Mouse (Mus musculus): ENCODE measurements at regions not wholly inside any gene's neighbourhood (a gene's known extent, or its start where the extent isn't known, plus 50 kb on each side); places are given as distances from the start of the nearest gene placed in this dataset.

DNA sequence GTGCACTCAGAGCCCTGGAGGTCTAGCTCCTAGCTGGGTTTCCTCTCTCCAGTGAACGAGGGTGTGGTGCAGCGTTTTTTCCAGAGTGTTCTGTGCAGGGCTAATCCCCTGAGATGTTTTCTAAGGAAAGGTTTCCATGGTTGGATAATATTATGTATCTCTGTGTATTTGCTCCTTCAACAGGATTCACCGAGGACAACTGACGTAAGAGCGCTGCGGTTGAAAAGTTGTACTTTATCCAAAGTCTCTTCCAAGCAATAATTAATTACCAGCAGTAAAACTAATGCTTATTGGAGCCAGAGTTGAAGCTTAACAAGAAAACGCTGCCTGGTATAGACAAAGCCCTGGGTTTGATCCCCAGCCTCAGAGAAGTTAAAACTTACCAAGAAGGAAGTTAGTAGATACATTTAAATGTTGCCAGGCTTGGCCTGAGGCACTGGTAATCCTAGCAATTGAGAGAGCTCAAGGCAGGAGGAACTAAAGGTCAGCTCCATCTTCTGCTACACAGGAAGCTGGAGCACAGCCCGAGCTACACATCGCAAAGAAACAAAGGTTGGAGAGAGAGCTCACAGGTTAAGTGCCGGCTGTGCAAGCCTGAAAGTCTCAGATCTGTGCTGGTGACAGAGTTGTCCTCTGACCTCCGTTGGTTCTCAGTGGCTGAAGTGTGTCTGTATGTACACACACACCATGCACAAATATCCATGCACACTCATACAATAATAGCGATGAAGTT, 51.2 kb upstream of the Rap1b start:
- DNase-seq: no peak

DNA sequence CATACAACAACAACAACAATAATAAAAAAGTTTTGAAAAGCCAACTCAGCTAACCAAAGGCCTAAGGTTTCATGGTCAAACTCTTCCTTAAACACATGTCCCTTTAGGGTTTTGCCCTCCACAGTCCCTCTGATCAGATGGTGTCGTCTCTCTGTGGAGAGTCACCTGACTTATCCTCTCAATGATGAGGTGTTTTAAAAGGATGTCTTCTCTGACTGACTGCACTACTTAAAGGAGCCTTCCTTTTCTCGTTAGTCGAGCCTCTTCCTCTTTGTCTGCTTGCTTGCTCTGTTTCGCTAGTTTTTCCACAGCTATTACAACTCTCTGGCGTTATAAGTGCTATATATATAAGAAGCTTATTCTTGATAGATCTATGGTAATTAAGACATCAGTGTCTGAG, 51.9 kb upstream of the Rap1b start:
- no peak for DNase-seq

DNA sequence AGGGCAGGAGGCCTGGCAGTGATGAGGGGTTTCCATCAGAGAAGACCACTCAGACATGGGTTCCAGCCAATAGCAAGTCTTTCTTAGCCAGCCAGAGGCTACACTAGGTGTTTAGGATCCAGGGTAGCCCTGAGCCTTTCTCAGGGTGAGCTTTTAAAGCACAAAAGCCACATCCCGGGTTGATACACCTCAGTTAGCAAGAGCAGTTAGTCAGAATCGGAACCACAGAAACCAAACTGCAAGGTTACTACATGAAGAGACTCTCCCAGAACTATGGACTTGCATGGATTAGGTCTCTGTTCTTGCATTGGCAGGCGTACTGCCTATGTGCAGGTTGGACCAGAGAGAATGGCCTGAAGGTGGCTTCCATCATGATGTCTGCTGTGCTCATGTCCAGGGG, 52.6 kb upstream of the Rap1b start:
- DNase-seq: no peak

DNA sequence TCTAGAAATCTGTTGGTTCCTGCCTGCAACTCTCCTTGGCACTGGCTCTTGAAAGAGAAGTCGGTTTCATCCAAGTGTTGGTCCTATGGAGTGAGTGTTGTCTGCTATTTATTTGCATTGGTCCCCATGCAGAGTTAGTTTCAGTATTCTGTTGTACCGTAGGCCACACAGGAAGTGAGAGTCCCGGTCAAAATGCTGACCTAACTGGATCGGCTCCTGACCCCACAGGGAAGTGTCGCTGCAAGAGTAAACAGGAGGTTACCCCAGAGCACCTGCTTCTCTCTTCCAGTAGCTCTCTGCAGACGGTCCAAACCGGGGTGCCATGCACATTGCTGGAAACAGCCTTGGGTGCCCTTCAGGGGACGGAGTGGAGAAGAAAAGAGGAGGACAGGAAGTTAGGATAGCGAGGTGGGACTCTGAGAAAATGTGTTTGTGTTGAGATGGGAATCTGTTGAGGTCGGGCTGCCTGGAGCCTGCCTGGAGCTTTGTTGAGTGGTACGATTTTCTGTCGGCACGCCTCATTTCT, 53.6 kb upstream of the Rap1b start:
- DNase-seq: no peak

- DNase-seq: peak; percentile 48
These were observed 59.9 kb upstream of the Rap1b start for GRCm38 (mm10) chr10:117905666-117906266.

DNA sequence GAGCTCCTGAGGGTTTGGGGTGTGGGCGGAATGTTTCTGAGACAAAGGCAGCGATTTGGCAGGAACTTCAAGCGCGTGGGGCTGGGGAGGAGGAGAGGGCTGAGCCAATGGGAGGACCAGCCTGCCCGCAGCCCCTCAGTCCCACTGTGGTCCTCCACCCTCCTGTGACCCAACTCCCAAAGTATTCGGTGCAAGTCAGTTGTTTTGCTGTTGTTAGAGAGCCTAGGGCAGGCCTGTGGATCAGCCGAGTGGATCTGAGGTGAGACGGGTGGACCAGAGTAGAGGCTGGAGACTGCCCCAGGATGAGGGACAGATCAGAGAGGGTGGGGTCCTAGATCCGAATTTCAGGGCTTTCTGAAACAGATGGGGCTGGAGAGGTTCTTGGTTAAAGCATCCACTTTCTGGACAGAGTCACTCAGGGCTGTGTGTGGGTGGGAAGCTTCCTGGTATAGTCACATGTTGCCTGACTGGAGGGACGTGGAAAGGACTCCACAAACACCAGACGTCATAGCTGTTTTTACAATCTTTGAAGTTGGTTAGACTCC, 60.5 kb upstream of the Rap1b start:
- peak; percentile 71 for DNase-seq

GRCm38 (mm10) chr10:117908079-117908675, 62.3 kb upstream of the Rap1b start:
- no peak for DNase-seq

DNA sequence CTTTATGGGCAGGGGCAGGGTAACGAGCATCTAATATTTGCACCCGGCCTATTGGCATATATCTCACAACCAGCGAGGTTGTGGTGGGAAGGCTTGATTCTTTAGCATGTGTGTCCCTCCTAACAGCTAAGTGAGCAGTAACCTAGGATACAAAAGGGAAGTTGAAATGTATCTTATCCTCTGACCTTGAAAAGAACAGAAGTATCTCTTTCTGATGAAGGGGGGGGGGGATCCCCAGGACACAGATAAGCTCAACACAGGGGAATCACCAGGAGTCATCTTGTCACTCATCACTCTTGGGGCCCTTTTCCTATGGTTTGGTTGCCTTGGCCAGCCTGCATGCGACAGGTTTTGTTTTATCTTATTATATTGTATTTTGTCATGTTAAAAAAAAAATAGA, 63.3 kb upstream of the Rap1b start:
- DNase-seq: no peak

DNA sequence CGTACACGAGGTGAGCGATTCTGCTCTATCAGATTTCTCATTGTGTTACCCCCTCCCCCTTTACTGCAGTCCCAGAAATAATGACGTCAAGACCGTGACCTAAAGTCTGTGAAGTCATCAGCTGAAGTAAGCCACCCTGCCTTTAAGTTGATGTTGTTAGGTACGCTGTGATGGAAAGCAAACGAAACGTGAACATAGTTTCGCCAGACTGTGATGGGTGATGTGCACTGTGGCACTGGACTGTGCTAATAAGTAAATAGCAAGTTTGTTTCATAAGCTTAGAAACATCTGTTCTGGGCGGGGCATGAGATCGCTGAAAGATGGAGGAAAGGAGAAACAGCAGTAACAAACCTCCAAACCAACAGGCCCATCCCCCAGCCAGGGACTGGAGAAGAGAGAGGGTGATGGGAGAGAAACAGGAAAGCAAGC, 64.0 kb upstream of the Rap1b start:
- DNase-seq: peak; percentile 29

GRCm38 (mm10) chr10:117910426-117910825, 64.6 kb upstream of the Rap1b start:
- no peak for DNase-seq

- DNase-seq: no peak
These were observed 69.3 kb upstream of the Rap1b start for GRCm38 (mm10) chr10:117915011-117915735.

DNA sequence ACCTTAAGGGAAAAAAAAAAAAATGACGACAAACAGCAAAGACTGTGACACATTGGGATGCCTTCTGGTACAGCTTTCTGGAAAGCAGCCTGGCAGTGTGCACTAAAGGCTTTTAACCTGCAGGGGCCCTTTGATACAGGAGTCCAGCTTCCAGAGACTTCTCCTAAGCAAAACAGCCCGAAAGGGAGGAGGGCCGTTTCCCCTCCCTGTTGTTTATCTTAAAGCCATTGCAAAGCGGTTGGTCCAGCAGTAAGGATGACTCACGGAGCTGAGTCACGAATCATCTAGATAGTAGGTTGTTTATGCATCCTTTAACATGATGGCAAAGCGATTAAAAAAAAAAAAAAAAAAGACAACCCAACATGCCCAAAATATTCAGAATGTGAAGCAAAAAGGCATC, 70.4 kb upstream of the Rap1b start:
- DNase-seq: no peak

GRCm38 (mm10) chr10:117917870-117918269, 72.0 kb upstream of the Rap1b start:
- DNase-seq: no peak

DNA sequence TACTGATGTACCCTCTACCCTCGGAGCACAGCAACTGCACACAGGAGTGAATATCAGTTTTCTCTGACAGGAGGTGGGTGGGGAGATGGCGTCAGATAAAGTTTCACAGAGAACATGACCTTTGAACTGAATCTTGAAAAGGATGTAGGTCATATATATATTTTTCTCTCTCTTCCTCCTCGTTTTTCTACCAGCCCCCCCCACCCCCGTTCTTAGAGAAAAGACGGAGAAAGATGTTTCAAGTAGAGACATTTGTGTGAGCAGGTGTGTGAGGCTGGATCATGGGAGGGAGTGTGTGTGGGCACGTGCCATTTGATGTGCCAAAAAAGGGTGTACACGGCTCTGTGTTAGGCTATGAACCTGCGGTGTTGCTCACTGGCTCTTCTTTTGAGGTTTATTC, 72.8 kb upstream of the Rap1b start:
- no peak for DNase-seq

- DNase-seq: no peak
These were observed 73.5 kb upstream of the Rap1b start for GRCm38 (mm10) chr10:117919186-117919941.

DNA sequence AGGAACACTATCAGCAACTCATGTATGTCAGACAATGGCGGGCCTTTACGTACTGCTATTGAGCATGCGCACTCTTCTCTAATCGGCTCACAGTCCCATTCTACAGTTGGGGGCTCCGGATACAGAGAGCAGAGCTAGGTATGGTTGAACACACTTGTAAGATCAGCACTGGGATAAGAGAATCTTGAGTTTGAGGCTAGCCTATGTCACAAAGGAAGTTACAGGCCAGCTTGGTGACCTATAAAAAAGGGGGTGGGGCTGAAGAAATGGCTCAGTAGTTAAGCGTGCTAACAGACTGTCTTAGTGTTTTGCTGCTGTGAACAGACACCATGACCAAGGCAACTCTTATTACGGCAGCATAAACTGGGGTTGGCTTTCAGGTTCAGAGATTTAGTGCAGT, 79.4 kb upstream of the Rap1b start:
- no peak for DNase-seq

GRCm38 (mm10) chr10:117925611-117926555, 80.0 kb upstream of the Rap1b start:
- no peak for DNase-seq

DNA sequence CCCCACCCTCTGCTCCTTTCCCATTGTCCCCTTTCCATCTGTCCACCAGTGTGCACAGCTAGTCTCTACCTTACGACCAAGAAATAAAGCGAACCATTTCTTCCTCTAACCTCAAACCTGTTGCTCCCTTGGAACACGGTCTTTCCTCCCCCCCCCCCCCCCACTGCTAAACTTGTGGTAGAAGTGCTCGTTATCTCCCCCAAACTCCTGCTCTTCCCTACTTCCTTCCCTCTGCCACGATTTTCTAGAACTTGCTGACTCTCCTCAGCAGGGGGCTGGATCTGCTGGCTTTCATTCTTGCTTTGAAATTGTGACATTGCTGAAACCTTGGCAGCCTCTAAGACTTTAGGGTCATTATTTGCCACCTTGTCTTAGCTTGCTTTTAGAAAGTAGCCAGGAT, 83.2 kb upstream of the Rap1b start:
- no peak for DNase-seq

GRCm38 (mm10) chr10:117934797-117935196, 89.0 kb upstream of the Rap1b start:
- DNase-seq: no peak

DNA sequence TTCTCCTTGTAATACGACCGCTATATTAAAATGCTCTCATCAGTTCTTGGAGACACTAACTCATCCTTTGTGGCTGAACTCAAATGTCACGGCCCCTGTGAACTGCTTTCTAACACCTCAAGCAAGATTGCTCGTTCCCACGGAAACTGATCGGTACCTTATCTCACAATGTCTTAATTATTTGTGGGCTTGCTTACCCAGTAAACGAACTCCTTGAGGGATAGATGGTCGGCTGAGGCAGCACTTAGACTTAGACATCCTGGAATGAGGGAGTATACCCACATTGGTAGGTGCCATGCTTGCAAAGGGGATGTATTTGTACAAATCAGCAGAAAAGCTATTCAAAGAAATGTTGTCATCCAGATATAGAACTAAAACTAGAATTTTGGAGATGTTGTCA, 92.9 kb upstream of the Rap1b start:
- DNase-seq: no peak

Measured in embryo, embryonic 11 days (tissue).